Mouse (Mus musculus) liver, adult (tissue): ENCODE measurements at regions not wholly inside any gene's neighbourhood (a gene's known extent, or its start where the extent isn't known, plus 50 kb on each side); places are given as distances from the start of the nearest gene placed in this dataset.

Source experiments
- GATA4 ChIP-seq: IDR thresholded peaks from 2 replicates; pipeline ENCODE4 v1.6.1; 2014; ENCODE audit warnings: mild to moderate bottlenecking, low read length; ENCODE audit not compliant: insufficient replicate concordance

DNA sequence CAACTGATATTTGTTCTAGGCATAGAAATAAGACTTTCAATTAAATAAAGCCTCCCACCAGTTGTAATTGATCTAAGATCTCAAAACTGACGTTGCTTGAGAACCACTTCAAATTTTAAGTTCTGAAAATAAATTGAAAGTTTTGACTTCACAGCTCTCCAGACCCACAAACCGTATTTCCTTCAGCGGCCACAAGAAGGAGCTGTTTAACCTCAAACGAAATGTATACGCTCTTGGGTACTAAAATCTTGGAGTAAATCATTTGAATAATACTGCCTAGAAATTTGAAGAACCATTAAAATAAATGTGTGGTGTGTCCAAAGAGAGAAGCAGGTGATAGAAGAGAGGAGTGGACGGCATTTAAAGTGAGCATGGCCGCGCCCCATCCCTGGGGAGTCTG lies 120.2 kb upstream of the Spata13 start:
- TF ChIP-seq GATA4 = no peak

DNA sequence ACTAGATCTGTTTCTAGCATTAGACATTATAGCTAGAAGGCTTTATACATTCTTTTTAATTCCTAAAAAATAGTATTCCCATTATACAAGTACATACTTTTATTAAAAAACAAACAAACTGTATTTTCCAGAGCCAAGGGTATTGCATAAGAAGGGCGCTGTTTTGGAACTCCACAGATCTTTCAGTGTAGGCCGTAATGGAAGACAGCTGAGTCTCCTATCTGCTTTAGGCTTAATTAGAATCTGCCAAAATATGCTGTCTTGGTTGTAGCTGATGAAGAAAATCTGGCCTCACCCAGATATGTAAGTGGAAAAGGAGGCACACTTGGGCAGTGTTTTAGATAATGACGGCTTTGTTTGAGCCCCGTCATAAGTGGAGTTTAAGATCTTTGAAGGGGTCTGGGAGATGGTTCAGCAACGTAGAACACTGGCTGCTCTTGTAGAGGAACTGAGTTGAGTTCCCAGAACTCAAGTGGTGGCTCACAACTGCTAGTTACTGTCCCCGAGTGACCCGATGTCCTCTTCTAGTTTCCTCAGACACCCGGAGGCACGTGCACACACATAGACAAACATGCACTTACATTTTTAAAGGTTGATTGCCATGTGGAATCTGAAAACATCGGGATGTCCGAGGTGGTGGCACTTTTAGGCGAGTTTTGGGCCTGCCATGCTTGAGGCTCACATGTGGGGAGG lies 118.6 kb upstream of the Spata13 start:
- TF ChIP-seq GATA4 = no peak

GRCm38 (mm10) chr14:60517891-60518290 lies 115.9 kb upstream of the Spata13 start:
- no peak for TF ChIP-seq GATA4

DNA sequence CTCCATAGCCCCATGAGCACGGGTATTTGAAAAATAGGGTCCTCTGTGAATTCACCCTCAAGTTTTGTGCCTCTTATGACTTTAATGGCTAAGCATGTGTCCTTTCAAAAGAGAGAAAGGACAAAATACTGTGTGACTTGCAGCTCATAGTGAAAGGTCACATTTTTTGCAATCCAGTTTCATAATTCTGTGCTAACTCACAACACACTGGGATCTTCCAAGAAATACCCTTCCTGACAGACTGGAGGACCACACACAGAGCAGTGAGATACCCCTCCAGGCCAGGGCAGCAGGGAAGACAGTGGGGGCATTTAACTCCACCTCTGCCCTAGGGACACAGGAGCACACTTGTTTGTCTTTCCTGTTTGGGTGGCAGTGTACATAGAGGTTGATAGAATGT lies 110.8 kb upstream of the Spata13 start:
- no peak for TF ChIP-seq GATA4

DNA sequence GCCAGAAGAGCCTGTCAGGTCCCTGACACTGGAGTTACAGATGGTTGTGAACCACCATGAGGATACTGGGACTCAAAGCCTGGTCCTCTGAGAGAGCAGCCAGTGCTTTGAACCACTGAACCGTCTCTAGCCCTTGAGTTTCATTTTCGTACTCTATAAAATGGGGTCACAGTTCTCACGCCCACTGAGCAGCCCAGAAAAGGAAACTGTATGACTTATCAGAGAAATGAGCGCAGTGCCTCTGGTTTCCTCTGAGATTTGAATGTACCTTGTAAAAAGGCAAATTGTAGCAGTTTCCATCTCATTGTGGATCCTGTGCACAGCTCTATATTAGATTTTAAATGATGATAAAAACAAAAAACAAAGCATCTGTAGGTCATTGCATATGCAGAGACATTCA lies 108.9 kb upstream of the Spata13 start:
- TF ChIP-seq GATA4 = no peak

GRCm38 (mm10) chr14:60525284-60525962 lies 108.4 kb upstream of the Spata13 start:
- no peak for TF ChIP-seq GATA4

GRCm38 (mm10) chr14:60525979-60526378 lies 107.8 kb upstream of the Spata13 start:
- no peak for TF ChIP-seq GATA4

GRCm38 (mm10) chr14:60526832-60527231 lies 107.0 kb upstream of the Spata13 start:
- TF ChIP-seq GATA4 = no peak

DNA sequence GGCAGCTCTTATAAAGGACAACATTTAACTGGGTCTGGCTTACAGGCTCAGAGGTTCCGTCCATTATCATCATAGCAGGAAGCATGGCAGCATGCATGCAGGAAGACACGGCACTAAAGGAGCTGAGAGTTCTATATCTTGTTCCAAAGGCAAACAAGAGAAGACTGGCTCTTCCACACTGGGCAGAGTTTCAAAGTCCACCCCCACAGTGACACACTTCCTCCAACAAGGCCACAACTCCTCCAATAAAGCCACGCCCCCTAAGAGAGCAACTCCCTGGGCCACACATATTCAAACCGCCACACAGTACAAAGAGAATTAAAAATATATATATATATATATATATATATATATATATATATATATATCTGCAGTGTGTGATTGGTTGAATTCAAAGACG lies 105.8 kb upstream of the Spata13 start:
- TF ChIP-seq GATA4 = no peak

DNA sequence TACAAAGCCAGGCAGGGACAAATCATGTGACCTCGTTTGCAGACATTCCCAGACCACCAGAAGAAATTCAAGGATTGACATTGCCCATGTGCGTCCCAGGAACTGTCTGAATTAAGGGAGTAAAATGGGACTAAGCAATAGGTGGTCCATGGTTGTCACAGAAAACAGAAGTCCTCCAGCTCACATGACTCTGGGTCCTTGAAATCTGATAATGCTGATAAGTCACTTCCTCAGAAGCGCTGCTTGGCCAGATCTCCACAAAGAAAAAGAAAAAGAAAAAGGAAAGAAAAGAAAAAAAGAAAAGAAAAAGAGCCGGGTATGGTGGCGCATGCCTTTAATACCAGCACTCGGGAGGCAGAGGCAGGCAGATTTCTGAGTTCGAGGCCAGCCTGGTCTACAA lies 105.3 kb upstream of the Spata13 start:
- no peak for TF ChIP-seq GATA4

DNA sequence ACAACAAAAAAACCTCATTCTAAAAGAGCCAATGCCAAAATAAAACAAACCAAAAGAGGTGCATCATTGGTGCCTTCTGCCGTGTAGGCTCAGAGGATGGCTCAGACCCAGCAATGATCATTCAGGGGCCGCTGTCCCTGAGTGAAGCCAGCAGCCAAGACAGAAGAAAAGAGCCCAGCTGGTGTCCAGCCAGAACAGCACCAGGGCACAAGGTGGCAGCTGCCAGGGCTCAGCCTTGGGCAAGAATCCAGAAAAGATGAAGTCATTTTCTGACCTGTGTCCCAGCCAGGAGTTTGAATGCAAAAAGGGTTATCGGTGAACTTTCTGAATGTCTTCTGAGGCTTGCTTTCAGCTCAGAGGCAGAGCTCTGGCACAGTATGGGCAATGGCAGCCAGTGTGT lies 104.8 kb upstream of the Spata13 start:
- TF ChIP-seq GATA4 = no peak

DNA sequence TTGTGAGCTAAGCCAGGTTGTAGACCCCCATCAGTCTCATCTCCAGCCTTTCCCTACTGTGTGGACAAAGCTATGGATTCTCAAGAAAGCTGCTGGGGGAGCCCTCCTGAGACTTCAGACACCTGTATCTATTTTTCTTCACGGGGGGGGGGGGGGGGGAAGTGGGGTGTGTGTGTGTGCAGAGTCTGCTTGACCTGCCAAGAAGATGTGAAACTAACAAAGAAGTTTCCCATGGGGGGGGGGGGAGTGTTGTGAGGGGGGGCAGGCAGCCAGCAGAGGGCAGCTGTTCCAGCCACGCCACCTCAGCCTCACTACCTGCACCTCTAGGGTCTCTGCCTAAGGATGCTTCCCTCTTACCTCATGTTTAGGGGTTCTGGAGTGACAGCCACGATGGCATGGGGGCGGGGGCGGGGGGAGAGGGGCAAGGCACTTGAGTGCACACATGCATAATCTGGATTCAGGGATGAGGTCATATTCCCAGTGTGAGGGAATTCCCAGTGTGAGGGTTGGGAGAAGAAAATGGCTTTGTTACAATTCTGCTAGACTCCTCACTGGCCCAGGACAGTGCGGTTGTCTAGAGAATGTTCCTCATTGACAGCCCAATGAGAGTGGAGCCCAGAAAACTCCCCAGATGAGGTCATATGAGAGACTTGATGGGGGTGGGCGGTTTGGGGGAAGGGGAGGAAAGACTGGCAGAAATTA lies 104.0 kb upstream of the Spata13 start:
- TF ChIP-seq GATA4 = no peak

GRCm38 (mm10) chr14:60530348-60530711 lies 103.5 kb upstream of the Spata13 start:
- TF ChIP-seq GATA4 = no peak

DNA sequence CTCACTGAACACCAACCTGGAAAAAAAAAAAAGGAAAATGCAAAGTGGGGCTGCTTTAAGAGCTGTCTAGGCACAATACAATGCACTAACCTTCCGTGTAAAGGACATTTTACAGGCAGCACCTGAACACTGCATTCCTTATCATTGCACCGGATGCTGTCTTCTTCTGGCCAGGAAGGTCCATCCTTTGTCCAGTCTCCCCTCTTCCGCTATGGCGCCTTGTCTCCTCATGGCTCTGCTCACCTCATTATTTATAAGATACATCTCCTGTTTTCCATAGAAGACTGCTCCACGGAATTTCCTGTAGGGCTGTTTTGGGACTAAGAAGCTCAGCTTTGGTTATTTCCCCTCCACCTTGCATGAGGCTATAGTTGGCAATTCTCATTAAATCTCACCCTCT lies 102.8 kb upstream of the Spata13 start:
- TF ChIP-seq GATA4 = no peak

GRCm38 (mm10) chr14:60531766-60532165 lies 102.0 kb upstream of the Spata13 start:
- no peak for TF ChIP-seq GATA4
